Mouse (Mus musculus): ENCODE measurements at regions not wholly inside any gene's neighbourhood (a gene's known extent, or its start where the extent isn't known, plus 50 kb on each side); places are given as distances from the start of the nearest gene placed in this dataset.

- Histone ChIP-seq H3K4me3 (ENCODE audit: insufficient read depth, poor library complexity, severe bottlenecking) (no peak overlapping the region), H3K27me3 (ENCODE audit: control insufficient read depth, insufficient read depth, insufficient read length) (no peaks in the 10 kb centered on the region), H3K79me2 (ENCODE audit: control insufficient read depth, insufficient read depth) (no peaks in the 10 kb centered on the region), H3ac (ENCODE audit: control insufficient read depth, insufficient read length, low read depth) (no peak overlapping the region), H3K79me3 (ENCODE audit: low read depth) (no peaks in the 10 kb centered on the region), H3K36me3 (ENCODE audit: control insufficient read depth, insufficient read depth) (no peaks in the 10 kb centered on the region)
- no peak for TF ChIP-seq CTCF (IDR thresholded peaks at IDR 0.05; ENCODE audit: control insufficient read depth, insufficient read depth, insufficient read length)
- TF ChIP-seq MAX (IDR thresholded peaks at IDR 0.05): no peak
- TF ChIP-seq MYOG (IDR thresholded peaks at IDR 0.05; ENCODE audit: control insufficient read depth, extremely low read depth, insufficient read length): no peak
- no peak for TF ChIP-seq FOSL1 (IDR thresholded peaks at IDR 0.05; ENCODE audit: insufficient read depth, low read length, poor library complexity, severe bottlenecking)
- TF ChIP-seq USF1 (IDR thresholded peaks at IDR 0.05; ENCODE audit: low read depth): no peak
- no peak for TF ChIP-seq CEBPB (IDR thresholded peaks at IDR 0.05; ENCODE audit: low read depth)
- no peak for TF ChIP-seq MYOD1 (IDR thresholded peaks at IDR 0.05; ENCODE audit: control insufficient read depth, insufficient read length, low read depth)
Measured at GRCm38 (mm10) chr6:99850706-99851105, 124.5 kb upstream of the Prok2 start.

DNA sequence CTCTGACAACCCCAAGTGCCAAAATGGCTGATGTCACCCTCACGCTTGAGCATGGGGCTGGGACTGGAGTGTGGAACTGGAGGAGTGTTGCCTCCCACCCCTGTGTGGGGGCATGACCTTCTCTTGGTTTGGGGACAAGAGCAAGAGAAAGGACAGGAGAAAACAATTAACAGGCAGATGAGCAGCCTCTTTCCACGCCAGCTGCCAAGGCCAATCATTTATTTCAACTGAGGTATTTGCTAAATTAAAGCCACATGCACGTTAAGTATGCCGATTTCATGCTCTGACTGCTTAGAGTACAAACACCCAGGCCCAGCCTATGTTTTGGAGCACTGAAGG, 119.3 kb upstream of the Prok2 start:
- Histone ChIP-seq H3K27me3 (ENCODE audit: control insufficient read depth, insufficient read depth, insufficient read length) (peaks cover 3% of the 10 kb centered on the region), H3ac (ENCODE audit: control insufficient read depth, insufficient read length, low read depth) (no peak overlapping the region), H3K4me3 (ENCODE audit: insufficient read depth, poor library complexity, severe bottlenecking) (no peak overlapping the region), H3K79me2 (ENCODE audit: control insufficient read depth, insufficient read depth) (no peaks in the 10 kb centered on the region), H3K79me3 (ENCODE audit: low read depth) (no peaks in the 10 kb centered on the region), H3K36me3 (ENCODE audit: control insufficient read depth, insufficient read depth) (no peaks in the 10 kb centered on the region)
- TF ChIP-seq CEBPB (IDR thresholded peaks at IDR 0.05; ENCODE audit: low read depth) (no peak), MAX (IDR thresholded peaks at IDR 0.05) (no peak), CTCF (IDR thresholded peaks at IDR 0.05; ENCODE audit: control insufficient read depth, insufficient read depth, insufficient read length) (no peak), MYOG (IDR thresholded peaks at IDR 0.05; ENCODE audit: control insufficient read depth, extremely low read depth, insufficient read length) (no peak), FOSL1 (IDR thresholded peaks at IDR 0.05; ENCODE audit: insufficient read depth, low read length, poor library complexity, severe bottlenecking) (no peak), USF1 (IDR thresholded peaks at IDR 0.05; ENCODE audit: low read depth) (no peak), MYOD1 (IDR thresholded peaks at IDR 0.05; ENCODE audit: control insufficient read depth, insufficient read length, low read depth) (no peak)

GRCm38 (mm10) chr6:99844775-99845507, 118.7 kb upstream of the Prok2 start:
- H3K27me3 ChIP-seq (ENCODE audit: control insufficient read depth, insufficient read depth, insufficient read length): peaks cover 3% of the 10 kb centered on the region
- H3K79me3 ChIP-seq (ENCODE audit: low read depth): no peaks in the 10 kb centered on the region
- no peak overlapping the region for H3ac ChIP-seq (ENCODE audit: control insufficient read depth, insufficient read length, low read depth)
- no peak for TF ChIP-seq MYOD1 (IDR thresholded peaks at IDR 0.05; ENCODE audit: control insufficient read depth, insufficient read length, low read depth)
- no peak for TF ChIP-seq CEBPB (IDR thresholded peaks at IDR 0.05; ENCODE audit: low read depth)
- TF ChIP-seq CTCF (IDR thresholded peaks at IDR 0.05; ENCODE audit: control insufficient read depth, insufficient read depth, insufficient read length): no peak
- TF ChIP-seq MAX (IDR thresholded peaks at IDR 0.05): no peak
- no peak for TF ChIP-seq FOSL1 (IDR thresholded peaks at IDR 0.05; ENCODE audit: insufficient read depth, low read length, poor library complexity, severe bottlenecking)
- no peak for TF ChIP-seq MYOG (IDR thresholded peaks at IDR 0.05; ENCODE audit: control insufficient read depth, extremely low read depth, insufficient read length)
- TF ChIP-seq USF1 (IDR thresholded peaks at IDR 0.05; ENCODE audit: low read depth): no peak
- H3K79me2 ChIP-seq (ENCODE audit: control insufficient read depth, insufficient read depth): no peaks in the 10 kb centered on the region
- no peak overlapping the region for H3K4me3 ChIP-seq (ENCODE audit: insufficient read depth, poor library complexity, severe bottlenecking)
- no peaks in the 10 kb centered on the region for H3K36me3 ChIP-seq (ENCODE audit: control insufficient read depth, insufficient read depth)

DNA sequence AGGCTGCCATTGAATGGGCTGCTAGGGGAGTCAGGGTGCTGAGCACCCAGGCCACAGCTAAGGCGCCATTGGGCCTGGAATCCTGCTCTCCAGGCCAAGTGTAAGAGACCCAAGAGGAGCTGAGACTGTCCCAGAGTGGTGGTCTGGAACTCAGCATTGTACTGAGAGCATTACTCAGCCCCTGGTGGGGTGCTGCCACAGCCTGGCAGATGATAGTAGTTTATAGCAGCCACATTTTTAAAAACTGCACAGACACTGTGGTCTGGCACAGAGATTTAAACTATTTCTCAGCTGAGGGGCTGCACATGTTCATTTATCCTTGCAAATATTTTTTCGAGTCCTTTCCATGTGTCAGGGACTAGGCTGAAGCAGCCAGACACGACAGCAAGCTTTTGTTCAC, 117.3 kb upstream of the Prok2 start:
- TF ChIP-seq MAX (IDR thresholded peaks at IDR 0.05) (no peak), MYOG (IDR thresholded peaks at IDR 0.05; ENCODE audit: control insufficient read depth, extremely low read depth, insufficient read length) (no peak), CEBPB (IDR thresholded peaks at IDR 0.05; ENCODE audit: low read depth) (no peak), MYOD1 (IDR thresholded peaks at IDR 0.05; ENCODE audit: control insufficient read depth, insufficient read length, low read depth) (no peak), USF1 (IDR thresholded peaks at IDR 0.05; ENCODE audit: low read depth) (no peak), CTCF (IDR thresholded peaks at IDR 0.05; ENCODE audit: control insufficient read depth, insufficient read depth, insufficient read length) (no peak), FOSL1 (IDR thresholded peaks at IDR 0.05; ENCODE audit: insufficient read depth, low read length, poor library complexity, severe bottlenecking) (no peak)
- H3K79me2 ChIP-seq (ENCODE audit: control insufficient read depth, insufficient read depth): no peaks in the 10 kb centered on the region
- no peaks in the 10 kb centered on the region for H3K36me3 ChIP-seq (ENCODE audit: control insufficient read depth, insufficient read depth)
- no peak overlapping the region for H3K4me3 ChIP-seq (ENCODE audit: insufficient read depth, poor library complexity, severe bottlenecking)
- H3K27me3 ChIP-seq (ENCODE audit: control insufficient read depth, insufficient read depth, insufficient read length): peaks cover 3% of the 10 kb centered on the region
- H3K79me3 ChIP-seq (ENCODE audit: low read depth): no peaks in the 10 kb centered on the region
- H3ac ChIP-seq (ENCODE audit: control insufficient read depth, insufficient read length, low read depth): no peak overlapping the region

DNA sequence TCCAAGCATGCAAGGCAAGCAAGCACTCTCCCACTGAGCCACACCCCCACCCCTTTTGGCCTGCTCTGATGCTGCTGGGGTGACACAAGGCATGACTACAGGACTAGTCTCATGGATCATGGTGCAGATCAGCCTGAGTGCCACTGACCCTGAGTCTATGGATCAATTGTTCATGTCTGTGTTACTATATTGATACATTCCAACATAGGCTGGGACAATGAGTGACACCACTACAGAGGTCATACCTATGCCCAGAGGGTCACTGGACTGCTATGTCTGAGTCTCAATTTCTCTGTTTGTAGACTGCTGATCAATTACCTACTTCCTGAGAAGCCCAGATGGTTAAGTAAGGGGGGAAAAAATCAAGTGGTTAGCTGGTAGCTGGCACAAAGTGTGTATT, 116.5 kb upstream of the Prok2 start:
- Histone ChIP-seq H3ac (ENCODE audit: control insufficient read depth, insufficient read length, low read depth) (no peak overlapping the region), H3K36me3 (ENCODE audit: control insufficient read depth, insufficient read depth) (no peaks in the 10 kb centered on the region), H3K27me3 (ENCODE audit: control insufficient read depth, insufficient read depth, insufficient read length) (peaks cover 3% of the 10 kb centered on the region), H3K79me2 (ENCODE audit: control insufficient read depth, insufficient read depth) (no peaks in the 10 kb centered on the region), H3K4me3 (ENCODE audit: insufficient read depth, poor library complexity, severe bottlenecking) (no peak overlapping the region), H3K79me3 (ENCODE audit: low read depth) (no peaks in the 10 kb centered on the region)
- no peak for TF ChIP-seq CEBPB (IDR thresholded peaks at IDR 0.05; ENCODE audit: low read depth)
- TF ChIP-seq MYOD1 (IDR thresholded peaks at IDR 0.05; ENCODE audit: control insufficient read depth, insufficient read length, low read depth): no peak
- TF ChIP-seq CTCF (IDR thresholded peaks at IDR 0.05; ENCODE audit: control insufficient read depth, insufficient read depth, insufficient read length): no peak
- no peak for TF ChIP-seq USF1 (IDR thresholded peaks at IDR 0.05; ENCODE audit: low read depth)
- TF ChIP-seq FOSL1 (IDR thresholded peaks at IDR 0.05; ENCODE audit: insufficient read depth, low read length, poor library complexity, severe bottlenecking): no peak
- no peak for TF ChIP-seq MYOG (IDR thresholded peaks at IDR 0.05; ENCODE audit: control insufficient read depth, extremely low read depth, insufficient read length)
- TF ChIP-seq MAX (IDR thresholded peaks at IDR 0.05): no peak

Data from C2C12 (cell line).